Mouse (Mus musculus): ENCODE measurements around the gene Klf4. TPM values are rescaled to one million over a fixed set of nuclear protein-coding genes. Genes with fewer than 3 reads are reported as not detected.
A peak's percentile ranks its signal among the peaks of the same experiment; 100 is the strongest.

Gene Klf4
- total and polyA plus RNA-seq, 3 experiments = 0.51 to 2.9 (median 1.3) TPM

- no peaks in the 10 kb centered on the region for H3K27me3 ChIP-seq (replicated peaks)
- H3K4me3 ChIP-seq (replicated peaks in 1 of 3; ENCODE audit: low read depth in 2 of 3, low read length in 2 of 3, poor library complexity in 1 of 3) = no peak overlapping the region
- TF ChIP-seq EP300 (IDR thresholded peaks at IDR 0.05; ENCODE audit: low read length) (no peak), E2F4 (IDR thresholded peaks at IDR 0.05; ENCODE audit: insufficient replicate concordance, low read depth, low read length) (no peak), PAX5 (IDR thresholded peaks at IDR 0.05; ENCODE audit: low read length) (no peak), TBP (conservative IDR thresholded peaks at IDR 0.05; ENCODE audit: low read depth, low read length) (no peak), MYC (IDR thresholded peaks at IDR 0.05; ENCODE audit: low read depth, low read length) (no peak)
- H3K27ac ChIP-seq (ENCODE audit: insufficient read depth, low read depth) = no peak overlapping the region
- no peaks in the 10 kb centered on the region for H3K9me3 ChIP-seq (replicated peaks; ENCODE audit: low read length)
- DNase-seq (ENCODE audit: extremely low read depth) = no peak
- no peaks in the 10 kb centered on the region for H3K36me3 ChIP-seq (replicated peaks in 1 of 2; ENCODE audit: control insufficient read depth in 1 of 2, insufficient read depth in 1 of 2, low read length in 1 of 2)
- in situ Hi-C loops (cut with MboI; ENCODE audit: low pct_ligation_motif_present, low pct_unique_long_range_greater_than_20kb, low sequenced_read_pairs) = no loop called here
- H3K79me2 ChIP-seq (replicated peaks; ENCODE audit: control insufficient read depth, extremely low read depth, insufficient read depth, poor library complexity, severe bottlenecking) = no peaks in the 10 kb centered on the region
- H3K4me1 ChIP-seq (ENCODE audit: control insufficient read depth in 1 of 2, insufficient read depth in 2 of 2) = peaks cover 4 to 20% of the 10 kb centered on the region in 2 experiments; a peak in 3 of 4 replicates
- dilution Hi-C loops (cut with MboI; ENCODE audit: extremely low pct_ligation_motif_present, extremely low pct_unique_long_range_greater_than_20kb, low sequenced_read_pairs) = no loop called here
- H3K9ac ChIP-seq (ENCODE audit: insufficient read depth, low read depth) = no peak overlapping the region
- no peak overlapping the region for H3K4me2 ChIP-seq (ENCODE audit: insufficient read depth, low read depth, poor library complexity, severe bottlenecking)
Observed at GRCm38 (mm10) chr4:55493261-55493660, 39.0 kb downstream of the Klf4 start.

DNA sequence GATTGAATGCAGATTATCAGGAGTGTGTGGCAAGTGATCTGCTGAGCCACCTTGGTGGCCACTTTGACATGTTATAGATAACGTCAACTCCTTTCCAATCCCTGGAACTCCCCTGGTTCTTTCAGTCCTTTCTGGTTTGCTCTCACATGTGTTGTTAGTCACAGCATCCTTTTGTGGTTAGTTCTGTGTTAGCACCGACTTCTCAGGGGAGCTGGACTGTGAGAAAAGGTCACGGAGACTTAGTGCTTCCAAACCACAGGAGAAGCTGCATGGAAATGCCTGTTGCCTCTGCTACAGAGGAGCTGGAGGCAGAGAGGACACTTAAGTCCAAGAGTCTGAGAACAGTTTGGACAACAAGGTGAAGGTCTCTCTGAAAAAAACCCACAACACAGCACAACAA lies 42.9 kb downstream of the Klf4 start:
- Histone ChIP-seq H3K9me3 (replicated peaks; ENCODE audit: low read length) (no peaks in the 10 kb centered on the region), H3K4me3 (replicated peaks in 1 of 3; ENCODE audit: low read depth in 2 of 3, low read length in 2 of 3, poor library complexity in 1 of 3) (peak overlapping the region in 2 of 3 experiments; percentile 12 to 28), H3K36me3 (replicated peaks in 1 of 2; ENCODE audit: control insufficient read depth in 1 of 2, insufficient read depth in 1 of 2, low read length in 1 of 2) (no peaks in the 10 kb centered on the region), H3K9ac (ENCODE audit: insufficient read depth, low read depth) (no peak overlapping the region), H3K27me3 (replicated peaks) (no peaks in the 10 kb centered on the region), H3K4me1 (ENCODE audit: control insufficient read depth in 1 of 2, insufficient read depth in 2 of 2) (peaks cover 3 to 14% of the 10 kb centered on the region in 2 experiments; a peak in 3 of 4 replicates), H3K4me2 (ENCODE audit: insufficient read depth, low read depth, poor library complexity, severe bottlenecking) (peak overlapping the region; percentile 52), H3K79me2 (replicated peaks; ENCODE audit: control insufficient read depth, extremely low read depth, insufficient read depth, poor library complexity, severe bottlenecking) (no peaks in the 10 kb centered on the region), H3K27ac (ENCODE audit: insufficient read depth, low read depth) (no peak overlapping the region)
- dilution Hi-C loops (cut with MboI; ENCODE audit: extremely low pct_ligation_motif_present, extremely low pct_unique_long_range_greater_than_20kb, low sequenced_read_pairs) = no loop called here
- TF ChIP-seq ETS1 (conservative IDR thresholded peaks at IDR 0.05; ENCODE audit: low read depth, low read length) (peak; percentile 73; the same call in 1 of the 2 replicates), BHLHE40 (IDR thresholded peaks at IDR 0.05; ENCODE audit: low read depth, low read length) (peak; percentile 62; the same call in 1 of the 2 replicates), MAZ (IDR thresholded peaks at IDR 0.05; ENCODE audit: low read depth, low read length) (no peak), IRF4 (IDR thresholded peaks at IDR 0.05; ENCODE audit: low read depth, low read length) (peak; percentile 29; the same call in 1 of the 2 replicates), ZKSCAN1 (IDR thresholded peaks at IDR 0.05; ENCODE audit: borderline replicate concordance, low read depth, low read length) (no peak)
- peak; percentile 31 for DNase-seq (ENCODE audit: extremely low read depth)
- in situ Hi-C loops (cut with MboI; ENCODE audit: low pct_ligation_motif_present, low pct_unique_long_range_greater_than_20kb, low sequenced_read_pairs) = no loop called here

DNA sequence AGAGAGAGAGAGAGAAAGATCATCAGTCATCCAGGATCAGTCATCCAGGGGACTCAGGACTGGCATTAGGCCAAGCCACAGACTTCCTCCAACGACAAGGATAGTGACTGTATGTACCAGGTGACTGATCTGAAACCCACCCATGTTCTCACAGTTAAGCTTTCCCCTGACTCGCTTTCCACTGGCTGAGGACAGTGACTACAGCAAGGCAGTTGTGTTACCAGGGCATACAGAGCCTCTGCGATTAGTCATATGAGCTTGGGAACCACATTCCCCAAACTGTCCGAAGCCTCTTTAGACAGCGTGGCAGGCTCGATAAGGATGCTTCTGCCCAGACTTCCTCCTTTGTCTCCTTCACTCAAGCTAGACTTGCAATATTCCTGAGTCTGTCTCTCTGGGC lies 43.7 kb downstream of the Klf4 start:
- no peak overlapping the region for H3K9ac ChIP-seq (ENCODE audit: insufficient read depth, low read depth)
- H3K27me3 ChIP-seq (replicated peaks) = no peaks in the 10 kb centered on the region
- H3K4me3 ChIP-seq (replicated peaks in 1 of 3; ENCODE audit: low read depth in 2 of 3, low read length in 2 of 3, poor library complexity in 1 of 3) = no peak overlapping the region
- H3K4me1 ChIP-seq (ENCODE audit: control insufficient read depth in 1 of 2, insufficient read depth in 2 of 2) = peaks cover 3 to 14% of the 10 kb centered on the region in 2 experiments; a peak in 3 of 4 replicates
- dilution Hi-C loops (cut with MboI; ENCODE audit: extremely low pct_ligation_motif_present, extremely low pct_unique_long_range_greater_than_20kb, low sequenced_read_pairs) (no loop called here), in situ Hi-C loops (cut with MboI; ENCODE audit: low pct_ligation_motif_present, low pct_unique_long_range_greater_than_20kb, low sequenced_read_pairs) (no loop called here)
- H3K79me2 ChIP-seq (replicated peaks; ENCODE audit: control insufficient read depth, extremely low read depth, insufficient read depth, poor library complexity, severe bottlenecking) = no peaks in the 10 kb centered on the region
- H3K9me3 ChIP-seq (replicated peaks; ENCODE audit: low read length) = no peaks in the 10 kb centered on the region
- no peak for TF ChIP-seq ZNF384 (IDR thresholded peaks at IDR 0.05; ENCODE audit: low read depth, low read length)
- no peak for TF ChIP-seq RAD21 (IDR thresholded peaks at IDR 0.05; ENCODE audit: low read depth, low read length)
- no peak for TF ChIP-seq MAZ (IDR thresholded peaks at IDR 0.05; ENCODE audit: low read depth, low read length)
- TF ChIP-seq JUND (conservative IDR thresholded peaks at IDR 0.05; ENCODE audit: low read depth, low read length) = no peak
- no peak for TF ChIP-seq USF1 (IDR thresholded peaks at IDR 0.05; ENCODE audit: low read depth, low read length)
- no peak for TF ChIP-seq ELF1 (IDR thresholded peaks at IDR 0.05; ENCODE audit: low read depth, low read length)
- TF ChIP-seq JUN (IDR thresholded peaks at IDR 0.05; ENCODE audit: insufficient read depth, low read depth, low read length) = no peak
- TF ChIP-seq CHD1 (IDR thresholded peaks at IDR 0.05; ENCODE audit: low read depth, low read length) = no peak
- no peak for TF ChIP-seq SMC3 (IDR thresholded peaks at IDR 0.05; ENCODE audit: low read depth, low read length)
- TF ChIP-seq EP300 (IDR thresholded peaks at IDR 0.05; ENCODE audit: low read length) = no peak
- TF ChIP-seq IRF4 (IDR thresholded peaks at IDR 0.05; ENCODE audit: low read depth, low read length) = no peak
- no peak for TF ChIP-seq SIN3A (IDR thresholded peaks at IDR 0.05; ENCODE audit: low read length)
- no peak for TF ChIP-seq POLR2A (IDR thresholded peaks at IDR 0.05; ENCODE audit: low read depth, low read length)
- H3K36me3 ChIP-seq (replicated peaks in 1 of 2; ENCODE audit: control insufficient read depth in 1 of 2, insufficient read depth in 1 of 2, low read length in 1 of 2) = no peaks in the 10 kb centered on the region
- no peak overlapping the region for H3K4me2 ChIP-seq (ENCODE audit: insufficient read depth, low read depth, poor library complexity, severe bottlenecking)
- no peak overlapping the region for H3K27ac ChIP-seq (ENCODE audit: insufficient read depth, low read depth)
- DNase-seq (ENCODE audit: extremely low read depth) = peak; percentile 8

Measured in CH12.LX (cell line).